In the genomic region with DNA sequence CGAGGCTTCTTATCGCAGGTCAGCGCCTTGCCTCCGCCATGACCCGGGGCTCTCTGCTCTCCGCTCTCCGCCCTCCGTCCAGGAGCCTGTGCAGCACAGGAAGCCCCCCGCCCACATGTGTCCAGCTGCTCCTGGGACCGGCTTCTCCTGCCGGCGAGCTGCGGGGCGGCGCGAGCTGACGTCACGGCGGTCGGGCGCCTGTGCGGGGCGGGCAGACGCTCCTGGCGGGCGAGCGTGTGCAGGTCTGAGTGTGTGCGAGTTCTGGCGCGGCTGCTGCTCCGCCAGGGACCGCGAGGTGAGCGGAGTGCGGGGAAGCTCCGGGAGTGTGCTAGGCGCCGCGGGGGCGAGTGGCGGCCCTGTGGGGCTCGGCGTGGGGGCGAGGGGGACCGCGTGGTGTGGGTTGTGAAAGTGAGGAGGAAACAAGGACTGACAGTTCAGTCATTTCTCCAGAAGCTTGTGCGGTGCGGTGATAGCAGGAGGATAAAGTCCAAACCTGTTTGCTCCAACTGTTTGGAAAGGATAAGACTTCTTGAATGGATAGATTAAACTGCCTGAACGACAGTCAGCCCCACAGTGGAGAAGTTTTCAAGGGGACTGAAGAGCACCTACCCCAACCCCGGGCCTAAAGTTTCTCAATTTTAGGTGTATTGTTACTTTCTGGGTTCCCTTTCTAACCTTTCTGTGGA, we compare ENCODE assay signal across 7 mouse cellular contexts. TPM values are rescaled to one million over a fixed set of nuclear protein-coding genes. Genes with fewer than 3 reads are reported as not detected.
DNase-seq lines count a peak whose midpoint lies in the region; ATAC-seq lines count a peak whose summit lies in the region.

No protein-coding gene starts in this region.

- peak overlapping the region; percentile 63 for H3K27ac ChIP-seq in intestine, embryonic 14.5 days (ENCODE audit: low read depth)
- no peak overlapping the region for H3K27ac ChIP-seq in midbrain, embryonic 11.5 days (ENCODE audit: low read depth, low read length)

- DNase-seq in adrenal gland, adult 2 months = peak; percentile 89
- peak; percentile 92 for DNase-seq in embryo, embryonic 10 days (ENCODE audit: low spot score)
- peak; percentile 74 for DNase-seq in gastrocnemius, postnatal 14 days
- peak; percentile 85 for DNase-seq in intestine, embryonic 14.5 days (ENCODE audit: low spot score)
- peak; percentile 60 for DNase-seq in left cerebral cortex, postnatal 4 days
- peak; percentile 97 for DNase-seq in midbrain, embryonic 11.5 days (ENCODE audit: low spot score, missing footprints)
- peak; percentile 44 for DNase-seq in skeletal muscle tissue, adult 2 months (ENCODE audit: low read depth, low spot score)

- H3K27me3 ChIP-seq in intestine, embryonic 14.5 days (replicated peaks; ENCODE audit: control insufficient read depth, insufficient read depth, low read length) = no peaks in the 10 kb centered on the region
- no peaks in the 10 kb centered on the region for H3K27me3 ChIP-seq in midbrain, embryonic 11.5 days (ENCODE audit: control insufficient read depth, insufficient read depth, low read length)

- H3K9ac ChIP-seq in intestine, embryonic 14.5 days (ENCODE audit: low read length) = peak overlapping the region; percentile 64
- H3K9ac ChIP-seq in midbrain, embryonic 11.5 days (ENCODE audit: low read length) = peak overlapping the region; percentile 76

- peaks cover 19% of the 10 kb centered on the region for H3K4me1 ChIP-seq in intestine, embryonic 14.5 days (replicated peaks; ENCODE audit: control insufficient read depth, insufficient read depth, low read length)
- no peaks in the 10 kb centered on the region; the same call in 1 of the 2 replicates for H3K4me1 ChIP-seq in midbrain, embryonic 11.5 days (ENCODE audit: control insufficient read depth, insufficient read depth, low read length)

- H3K4me3 ChIP-seq in intestine, embryonic 14.5 days (ENCODE audit: low read depth, low read length) = peak overlapping the region; percentile 63
- peak overlapping the region; percentile 54 for H3K4me3 ChIP-seq in midbrain, embryonic 11.5 days (ENCODE audit: low read depth, low read length)

- intact Hi-C loops in gastrocnemius, postnatal 14 days (cut with DNase I; ENCODE audit: low total_unique reads) = no loop called here
- intact Hi-C loops in left cerebral cortex, postnatal 4 days (cut with DNase I) = no loop called here

- peak overlapping the region; percentile 61 for H3K4me2 ChIP-seq in intestine, embryonic 14.5 days (ENCODE audit: low read length)
- H3K4me2 ChIP-seq in midbrain, embryonic 11.5 days = peak overlapping the region; percentile 69

- H3K9me3 ChIP-seq in intestine, embryonic 14.5 days (ENCODE audit: control insufficient read depth, low read length) = no peaks in the 10 kb centered on the region
- H3K9me3 ChIP-seq in midbrain, embryonic 11.5 days (ENCODE audit: control insufficient read depth, low read length) = no peaks in the 10 kb centered on the region

- ATAC-seq in intestine, embryonic 14.5 days (replicated peaks; ENCODE audit: low FRiP score, low TSS enrichment, low read depth) = peak; percentile 95
- ATAC-seq in midbrain, embryonic 11.5 days (ENCODE audit: low FRiP score) = peak; percentile 100

- WGBS in intestine, embryonic 14.5 days = under 1% methylated on average over 50 of the region's 50 CpGs
- under 1% methylated on average over 50 of the region's 50 CpGs for WGBS in midbrain, embryonic 11.5 days

- H3K36me3 ChIP-seq in intestine, embryonic 14.5 days (ENCODE audit: control insufficient read depth, insufficient read depth, low read length) = no peaks in the 10 kb centered on the region
- no peaks in the 10 kb centered on the region for H3K36me3 ChIP-seq in midbrain, embryonic 11.5 days (ENCODE audit: control insufficient read depth, insufficient read depth, low read length)

RNA-seq across cellular contexts. Expression of a gene that starts 56.2 kb away (rescaled TPM):
- 10 to 100 TPM; 19.9 to 33.7 TPM for total RNA-seq in adrenal gland, adult 2 months (2021)
- polyA plus RNA-seq in adrenal gland, adult 2 months (2012; rRNA removed) = 1.5 and 1.7 TPM in 2 replicates
- total RNA-seq in gastrocnemius, postnatal 14 days (2021) = 10 to 100 TPM; 17.7 to 24.7 TPM
- polyA plus RNA-seq in intestine, embryonic 14.5 days (2014; fragmentation: Nextera tagmentation; extraction: Ambion mirVana) = 69.6 and 74.1 TPM in 2 replicates
- 10 to 100 TPM; 31.0 to 33.4 TPM for total RNA-seq in left cerebral cortex, postnatal 4 days (2021)
- polyA plus RNA-seq in midbrain, embryonic 11.5 days (2014; fragmentation: Nextera tagmentation; extraction: Ambion mirVana) = 45.9 and 53.4 TPM in 2 replicates

Comparison
In these comparisons a context has a peak if more than half of its experiments do, and no peak if none do; other contexts are left out.
1. DNase-seq: peak in every context shown above with its lines; median percentile 97 in midbrain, embryonic 11.5 days; 92 in embryo, embryonic 10 days; 89 in adrenal gland, adult 2 months; 85 in intestine, embryonic 14.5 days; 74 in gastrocnemius, postnatal 14 days; 60 in left cerebral cortex, postnatal 4 days; 44 in skeletal muscle tissue, adult 2 months.